Mouse (Mus musculus) regulatory T cell (primary cell): ENCODE results near the gene Cfdp1.

ENCODE experiments used
- in situ Hi-C: fragments of 300-600 bp; cut with MboI, MseI; formaldehyde crosslinking; loops from one replicate; pipeline ENCODE4 v1.15.1; 2025; ENCODE audit warnings: high pct_unique_total_duplicates

Cfdp1 gene

GRCm38 (mm10) chr8:111802256-111802655 lies 51.8 kb downstream of the Cfdp1 start:
- in situ Hi-C loops, result loop anchor here (10.0 kb wide), 1 partner anchor 617 kb away; no protein-coding TSS in a partner anchor

DNA sequence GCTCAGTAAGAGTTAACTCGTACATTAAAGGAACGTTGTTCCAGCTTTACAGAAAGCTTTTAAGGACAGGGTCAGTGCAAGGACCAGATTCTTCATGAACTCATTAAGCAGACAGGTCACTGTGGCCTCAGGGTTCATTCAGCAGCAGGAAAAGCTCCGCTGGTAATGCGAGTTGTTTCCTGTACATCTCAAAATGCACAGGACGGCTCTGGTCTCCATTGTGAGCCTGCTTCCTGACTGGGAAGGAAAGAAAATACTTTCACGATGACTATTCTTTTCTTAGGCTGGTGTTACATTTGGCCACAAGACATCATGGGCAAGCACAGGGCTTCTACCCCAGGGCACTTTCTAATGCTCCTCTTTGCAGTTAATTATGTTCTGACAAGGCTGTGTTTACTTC lies 52.6 kb downstream of the Cfdp1 start:
- in situ Hi-C loops, result loop anchor here (10.0 kb wide), 1 partner anchor 617 kb away; no protein-coding TSS in a partner anchor

- in situ Hi-C loops, result no loop called here
Measured at GRCm38 (mm10) chr8:111796528-111796927, 57.6 kb downstream of the Cfdp1 start.

GRCm38 (mm10) chr8:111793324-111793917 lies 60.7 kb downstream of the Cfdp1 start:
- in situ Hi-C loops, result no loop called here

DNA sequence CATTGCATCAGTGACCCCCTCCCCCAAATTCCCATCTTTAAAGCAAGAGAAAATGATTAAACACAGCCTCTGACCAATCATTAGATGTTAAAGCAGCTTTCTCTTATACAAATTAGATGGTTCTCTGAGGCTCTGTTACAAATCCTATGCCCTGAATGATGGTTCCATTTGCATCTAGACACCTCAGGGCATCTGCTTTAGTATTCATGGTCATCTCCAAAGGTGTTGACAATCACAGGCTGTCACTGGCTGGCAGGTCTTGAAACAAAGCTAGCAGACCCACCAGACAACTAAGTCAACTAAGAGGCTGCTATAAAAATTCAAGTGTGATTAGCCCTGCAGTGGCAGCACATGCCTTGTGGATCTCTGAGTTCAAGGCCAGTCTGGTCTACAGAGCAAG lies 64.5 kb downstream of the Cfdp1 start:
- in situ Hi-C loops, result no loop called here

DNA sequence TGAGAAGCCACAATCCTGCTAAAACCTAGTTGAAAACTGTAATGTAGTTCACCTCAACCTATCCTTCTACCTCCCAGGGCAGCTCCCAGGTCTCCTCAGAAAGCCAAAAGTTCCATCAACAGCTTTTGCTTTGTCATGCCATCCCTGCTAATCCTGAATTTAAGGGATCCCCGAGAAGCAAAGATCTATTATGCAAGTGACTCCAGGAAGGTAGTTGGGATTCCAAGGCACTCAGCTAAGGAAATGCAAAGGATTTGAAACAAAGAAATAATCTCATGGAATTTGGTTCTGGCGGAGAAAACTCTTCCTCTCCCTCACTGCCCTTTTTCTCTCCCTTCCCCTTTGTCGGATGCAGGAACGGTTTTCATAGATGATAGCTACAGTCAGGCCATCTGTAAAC lies 64.9 kb downstream of the Cfdp1 start:
- in situ Hi-C loops, result no loop called here

- in situ Hi-C loops, result no loop called here
Measured at GRCm38 (mm10) chr8:111788497-111788896, 65.6 kb downstream of the Cfdp1 start.

DNA sequence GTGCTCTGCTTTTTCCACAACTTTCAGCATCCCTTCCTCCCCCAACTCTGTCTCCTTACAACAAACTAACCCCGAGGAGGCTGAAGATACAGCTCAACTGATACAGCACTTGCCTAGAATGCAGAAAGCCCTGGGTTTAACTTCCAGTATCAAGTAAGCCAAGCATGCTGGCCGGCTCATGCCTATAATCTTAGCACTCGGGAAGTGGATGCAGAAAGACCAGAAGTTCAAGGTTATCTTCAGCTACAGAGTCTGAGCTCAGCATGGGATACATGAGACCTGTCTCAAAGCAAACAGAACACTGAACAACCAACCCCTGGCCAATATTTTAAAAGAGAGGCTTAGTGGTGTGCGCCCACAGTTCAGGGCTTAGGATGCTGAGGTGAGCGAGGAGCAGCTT lies 66.0 kb downstream of the Cfdp1 start:
- in situ Hi-C loops, result no loop called here

GRCm38 (mm10) chr8:111787683-111788082 lies 66.4 kb downstream of the Cfdp1 start:
- in situ Hi-C loops, result no loop called here

- in situ Hi-C loops, result no loop called here
Measured at GRCm38 (mm10) chr8:111786701-111787588, 67.1 kb downstream of the Cfdp1 start.

DNA sequence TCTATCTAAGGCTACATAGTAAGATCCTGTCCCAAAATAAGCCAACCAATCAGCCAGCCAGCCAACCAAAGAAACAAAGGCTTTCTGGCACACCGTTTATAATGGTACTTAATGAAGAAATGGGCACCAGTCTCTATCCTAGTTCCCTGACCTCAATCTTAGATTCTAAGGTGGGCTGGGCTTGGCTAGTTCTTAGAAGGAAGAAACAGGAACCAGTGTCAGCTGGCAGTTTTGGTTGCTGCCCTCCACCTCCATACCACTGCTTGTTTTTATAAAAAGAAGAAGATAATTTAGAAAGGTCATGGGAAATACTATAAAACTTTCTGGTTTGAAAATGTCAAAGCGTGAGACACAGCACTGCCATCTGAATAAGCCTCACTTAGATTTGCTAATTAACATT lies 68.0 kb downstream of the Cfdp1 start:
- in situ Hi-C loops, result no loop called here

DNA sequence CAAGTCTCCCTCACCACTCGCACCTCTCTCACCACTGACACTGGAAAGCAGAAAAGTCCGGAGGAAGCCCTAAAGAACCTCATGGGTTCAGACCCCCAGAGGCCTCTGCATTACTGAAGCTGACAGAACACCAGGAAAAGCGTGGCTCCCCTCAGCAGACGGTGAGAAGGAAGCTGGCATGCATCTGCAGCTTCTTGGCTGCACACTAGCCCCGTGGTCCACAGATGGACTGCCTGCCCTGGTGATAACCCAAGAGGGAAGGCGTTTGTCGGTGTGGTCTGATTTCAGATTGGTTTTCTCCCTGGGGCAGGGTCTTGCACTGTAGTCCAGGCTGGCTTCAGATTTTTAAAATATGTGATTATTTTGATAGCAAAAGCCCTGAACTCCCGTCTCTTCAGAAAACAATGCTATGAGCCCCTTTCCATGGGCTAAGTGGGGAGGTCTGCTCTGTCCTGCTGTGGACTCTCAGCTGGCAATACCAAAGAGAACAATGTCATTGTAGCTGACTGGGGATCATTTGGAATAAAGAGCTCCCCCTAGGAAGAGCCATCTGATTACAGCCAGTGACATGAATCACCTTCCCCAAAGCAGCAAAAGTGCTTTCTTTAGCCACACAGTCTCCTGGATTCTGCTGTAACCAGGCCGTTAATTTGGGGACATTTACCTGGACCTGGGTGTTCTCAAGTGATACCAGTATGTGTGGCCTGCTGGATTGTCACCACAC lies 71.3 kb downstream of the Cfdp1 start:
- in situ Hi-C loops, result no loop called here

- in situ Hi-C loops, result no loop called here
Measured at GRCm38 (mm10) chr8:111782161-111782560, 71.9 kb downstream of the Cfdp1 start.

GRCm38 (mm10) chr8:111780697-111781424 lies 73.2 kb downstream of the Cfdp1 start:
- in situ Hi-C loops, result no loop called here

GRCm38 (mm10) chr8:111779690-111780089 lies 74.4 kb downstream of the Cfdp1 start:
- in situ Hi-C loops, result no loop called here

DNA sequence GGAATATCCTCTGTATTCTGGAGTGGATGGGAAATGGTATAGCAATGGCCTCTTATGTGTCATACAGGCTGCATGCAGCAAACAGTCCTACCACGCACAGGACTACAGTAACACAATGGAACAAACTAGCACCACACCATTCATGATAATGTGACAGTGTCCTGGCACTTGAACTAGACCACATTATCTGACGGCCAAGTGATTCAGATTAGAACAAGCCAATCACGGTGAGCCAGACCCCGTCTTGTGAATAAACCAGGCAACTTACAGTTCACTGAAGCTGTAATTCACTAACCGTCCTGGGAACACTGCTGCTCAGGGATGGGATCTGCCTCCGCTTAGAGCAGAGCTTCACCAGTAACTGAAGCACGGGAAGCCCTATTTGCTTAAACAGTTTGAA lies 75.3 kb downstream of the Cfdp1 start:
- in situ Hi-C loops, result no loop called here

GRCm38 (mm10) chr8:111776492-111776891 lies 77.6 kb downstream of the Cfdp1 start:
- in situ Hi-C loops, result no loop called here

DNA sequence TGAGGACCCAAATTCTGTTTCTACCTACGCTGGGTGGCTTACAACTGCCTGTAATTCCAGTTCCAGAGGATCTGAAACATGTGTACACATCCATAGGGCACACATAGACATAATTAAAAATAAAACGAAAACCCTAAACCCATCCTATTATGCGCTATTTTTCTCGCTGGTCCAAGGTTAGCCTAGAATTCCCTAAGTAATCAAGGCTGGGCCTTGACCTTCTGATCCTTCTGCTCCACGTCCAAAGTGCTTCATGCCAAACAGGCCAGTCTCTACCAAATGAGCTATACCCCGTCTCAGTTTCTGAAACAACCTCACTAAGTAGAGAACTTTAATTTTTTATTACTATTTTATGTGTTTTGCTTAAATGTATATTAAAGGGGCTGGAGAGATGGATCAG lies 78.3 kb downstream of the Cfdp1 start:
- in situ Hi-C loops, result no loop called here

DNA sequence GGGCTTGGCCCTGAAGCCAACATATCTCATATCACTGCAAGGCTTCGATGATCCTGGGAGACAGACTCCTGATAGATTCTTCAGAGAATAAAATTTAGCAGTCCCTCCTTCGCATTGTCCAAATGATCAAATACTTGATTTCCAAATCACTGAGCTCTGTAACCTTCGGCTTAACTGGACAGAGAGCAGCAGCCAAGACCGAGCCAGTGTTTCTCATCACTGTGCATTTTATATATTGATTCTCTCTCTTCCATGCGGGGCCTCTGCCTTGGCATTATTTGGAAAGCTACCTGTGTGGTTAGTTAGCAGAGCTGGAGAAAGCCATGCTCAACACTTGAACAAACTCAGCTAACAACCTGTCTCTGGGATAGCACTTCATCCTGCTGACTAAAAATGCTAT lies 80.6 kb downstream of the Cfdp1 start:
- in situ Hi-C loops, result no loop called here

- in situ Hi-C loops, result no loop called here
Measured at GRCm38 (mm10) chr8:111773057-111773456, 81.0 kb downstream of the Cfdp1 start.

DNA sequence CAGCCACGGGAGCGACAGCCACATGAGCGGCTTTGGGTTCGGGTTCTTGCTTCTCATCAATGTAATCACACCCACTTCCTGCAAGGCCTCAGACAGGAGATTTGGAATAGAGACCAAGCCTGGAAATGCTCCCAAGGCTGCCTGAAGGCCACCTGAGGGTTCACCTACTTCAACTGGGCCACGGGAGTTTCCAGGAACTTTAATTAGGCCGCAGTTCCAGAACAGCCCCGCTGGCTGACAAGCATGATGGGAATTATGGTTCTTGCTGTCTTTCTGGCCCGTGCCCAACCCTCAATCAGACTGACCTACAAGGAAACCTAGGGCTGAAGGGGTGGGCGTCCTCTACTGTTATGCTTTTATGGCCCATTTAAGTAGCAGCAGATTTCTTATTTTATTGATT lies 82.0 kb downstream of the Cfdp1 start:
- in situ Hi-C loops, result no loop called here

DNA sequence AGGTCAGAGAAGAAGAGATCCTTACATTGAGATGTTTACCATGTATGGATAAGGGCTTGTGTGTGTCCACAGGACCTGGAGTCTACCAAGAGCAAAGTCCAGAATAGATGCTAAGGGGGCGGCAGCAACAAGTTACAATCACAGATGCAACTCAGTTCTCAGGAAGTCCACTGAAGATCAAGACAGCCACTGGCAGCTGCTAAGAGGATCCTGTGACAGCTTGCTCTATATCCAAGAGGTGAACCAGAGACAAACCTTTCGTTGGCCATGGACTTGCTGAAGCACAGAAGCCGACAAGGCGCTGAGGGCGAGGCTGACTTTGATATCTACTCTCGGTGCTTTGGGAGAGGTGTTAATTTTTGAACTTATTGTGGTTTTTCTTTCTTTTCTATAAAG lies 82.5 kb downstream of the Cfdp1 start:
- in situ Hi-C loops, result no loop called here
